ENCODE assay signal across 18 mouse cellular contexts in the genomic region with DNA sequence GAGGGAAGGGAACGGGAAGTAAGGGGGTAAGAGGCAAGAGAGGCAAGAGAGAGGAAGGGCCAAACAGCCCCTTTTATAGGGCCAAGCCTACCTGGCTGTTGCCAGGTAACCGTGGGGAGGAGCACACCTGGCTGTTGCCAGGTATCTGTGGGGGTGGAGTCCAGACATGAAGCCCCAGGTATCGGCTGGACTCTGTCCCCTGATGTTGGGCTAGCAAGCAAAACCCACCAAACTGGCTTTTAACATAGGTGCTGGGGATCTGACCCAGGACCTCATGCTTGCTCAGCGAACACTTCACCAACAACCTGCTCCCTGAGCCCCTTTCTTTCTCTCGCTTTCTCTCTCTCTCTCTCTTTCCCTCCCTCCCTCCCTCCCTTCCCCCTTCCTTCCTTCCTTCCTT.
"Had no signal": no experiment of that assay in that cellular context is flagged by ENCODE, and none has a peak within 500 bp of the region (broad histone marks: within the 10 kb centered on the region; RNA-seq: fewer than 3 reads in every experiment).

No protein-coding gene starts in this region.

- H3K27me3 ChIP-seq: liver, embryonic 12.5 days; midbrain, embryonic 15.5 days; neural tube, embryonic 13.5 days; neural tube, embryonic 15.5 days had no signal

- H3K36me3 ChIP-seq: liver, embryonic 12.5 days; midbrain, embryonic 13.5 days; midbrain, embryonic 15.5 days; neural tube, embryonic 13.5 days; neural tube, embryonic 15.5 days had no signal

- H3K27ac ChIP-seq: liver, embryonic 12.5 days; liver, embryonic 14.5 days; midbrain, embryonic 13.5 days; midbrain, embryonic 15.5 days; neural tube, embryonic 13.5 days; neural tube, embryonic 15.5 days had no signal

- H3K9me3 ChIP-seq: liver, embryonic 12.5 days; midbrain, embryonic 13.5 days; midbrain, embryonic 15.5 days; neural tube, embryonic 13.5 days; neural tube, embryonic 15.5 days had no signal

- ATAC-seq: liver, embryonic 12.5 days; midbrain, embryonic 13.5 days; midbrain, embryonic 15.5 days had no signal

- H3K4me3 ChIP-seq: liver, embryonic 12.5 days; midbrain, embryonic 13.5 days; midbrain, embryonic 15.5 days; myocyte; neural tube, embryonic 13.5 days; neural tube, embryonic 15.5 days had no signal

- H3K9ac ChIP-seq: liver, embryonic 12.5 days; liver, embryonic 14.5 days; lung, embryonic 14.5 days; midbrain, embryonic 13.5 days; midbrain, embryonic 15.5 days; neural tube, embryonic 13.5 days; neural tube, embryonic 15.5 days had no signal

- DNase-seq: lung, adult 18-20 months; lung, embryonic 14.5 days; lung, postnatal 10 days; lung, postnatal 4 days; retina, postnatal 1 day; right cerebral cortex, adult 18-20 months; right cerebral cortex, postnatal 14 days; thymus, adult 2 months; thymus, postnatal 25 days; thymus, postnatal 4 days had no signal

- H3K4me2 ChIP-seq: liver, embryonic 12.5 days; lung, embryonic 14.5 days; midbrain, embryonic 11.5 days; midbrain, embryonic 13.5 days; midbrain, embryonic 15.5 days; neural tube, embryonic 13.5 days; neural tube, embryonic 15.5 days had no signal

- H3K4me1 ChIP-seq: liver, embryonic 12.5 days had no signal
